Comparison of ENCODE assay signal across 8 mouse cellular contexts in the genomic region with DNA sequence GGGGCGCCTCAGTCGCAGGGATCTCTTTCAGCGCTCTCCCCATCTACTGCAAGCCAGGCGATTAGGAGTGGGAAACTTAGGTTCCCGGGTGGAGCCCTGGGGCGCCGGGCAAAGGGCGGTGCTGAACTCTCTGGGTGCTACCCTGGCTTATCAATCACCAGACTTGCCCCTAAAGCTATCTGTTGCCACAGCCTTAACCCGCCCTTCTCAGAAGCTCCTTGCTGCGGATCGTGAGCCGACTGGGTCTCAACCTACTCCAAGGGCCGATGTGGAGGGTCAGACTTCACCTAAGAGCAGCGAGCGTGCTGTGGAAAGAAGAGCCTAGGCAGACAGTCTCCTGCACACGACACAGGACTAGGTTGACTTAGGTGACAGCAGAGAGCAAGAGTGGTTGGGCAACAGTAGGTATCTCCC. TPM values are rescaled to one million over a fixed set of nuclear protein-coding genes. Genes with fewer than 3 reads are reported as not detected.
DNase-seq lines count a peak whose midpoint lies in the region; ATAC-seq and TF ChIP-seq lines count a peak whose summit lies in the region.
"Had no signal": no experiment of that assay in that cellular context is flagged by ENCODE, and none has a peak within 500 bp of the region (broad histone marks: within the 10 kb centered on the region; RNA-seq: fewer than 3 reads in every experiment).

No protein-coding gene starts in this region.

- peak overlapping the region; percentile 96 for H3K4me2 ChIP-seq in embryonic facial prominence, embryonic 13.5 days
- peak overlapping the region; percentile 94 for H3K4me2 ChIP-seq in hindbrain, embryonic 12.5 days (replicated peaks)
- H3K4me2 ChIP-seq in lung, postnatal 0 days (replicated peaks; ENCODE audit: low read depth, low read length), result peak overlapping the region; percentile 97

- ATAC-seq in embryonic facial prominence, embryonic 13.5 days (ENCODE audit: insufficient number of reproducible peaks, insufficient read depth, low FRiP score, low TSS enrichment, low read depth), result peak; percentile 18; the same call in 1 of the 2 replicates
- peak; percentile 57 for ATAC-seq in hindbrain, embryonic 12.5 days (ENCODE audit: low FRiP score)
- peak; percentile 29 for ATAC-seq in lung, postnatal 0 days

- peaks cover 29% of the 10 kb centered on the region for H3K36me3 ChIP-seq in embryonic facial prominence, embryonic 13.5 days
- peaks cover 45% of the 10 kb centered on the region for H3K36me3 ChIP-seq in hindbrain, embryonic 12.5 days
- H3K36me3 ChIP-seq in lung, postnatal 0 days (ENCODE audit: insufficient read depth, low read length), result peaks cover 14% of the 10 kb centered on the region; the same call in 1 of the 2 replicates
- H3K36me3 ChIP-seq in splenic B cell, adult 2 months (ENCODE audit: control insufficient read depth, insufficient read depth, low read length, poor library complexity, severe bottlenecking), result peaks cover 2% of the 10 kb centered on the region; the same call in 1 of the 2 replicates

- peak; percentile 52 for DNase-seq in 3T3-L1 (ENCODE audit: low read depth, low spot score)
- DNase-seq in 416B (ENCODE audit: low read depth), result peak; percentile 57
- DNase-seq in lung, postnatal 0 days (ENCODE audit: low spot score), result peak; percentile 37
- peak; percentile 31 for DNase-seq in splenic B cell, adult 2 months (ENCODE audit: low read depth, low spot score)
- DNase-seq in layer of hippocampus, postnatal 14 days (ENCODE audit: low spot score in 2 of 2), result no peak

- H3K27me3 ChIP-seq in embryonic facial prominence, embryonic 13.5 days, result no peaks in the 10 kb centered on the region
- no peaks in the 10 kb centered on the region for H3K27me3 ChIP-seq in hindbrain, embryonic 12.5 days
- no peaks in the 10 kb centered on the region for H3K27me3 ChIP-seq in lung, postnatal 0 days (replicated peaks; ENCODE audit: insufficient read depth, low read length)
- no peaks in the 10 kb centered on the region for H3K27me3 ChIP-seq in splenic B cell, adult 2 months (ENCODE audit: control insufficient read depth, insufficient read depth, low read length, poor library complexity, severe bottlenecking)

- H3K9me3 ChIP-seq in embryonic facial prominence, embryonic 13.5 days, result no peaks in the 10 kb centered on the region
- no peaks in the 10 kb centered on the region for H3K9me3 ChIP-seq in hindbrain, embryonic 12.5 days (replicated peaks)
- H3K9me3 ChIP-seq in lung, postnatal 0 days (ENCODE audit: low read length), result no peaks in the 10 kb centered on the region

- peaks cover 19% of the 10 kb centered on the region for H3K4me1 ChIP-seq in embryonic facial prominence, embryonic 13.5 days
- peaks cover 18% of the 10 kb centered on the region for H3K4me1 ChIP-seq in hindbrain, embryonic 12.5 days
- no peaks in the 10 kb centered on the region; the same call in 1 of the 2 replicates for H3K4me1 ChIP-seq in lung, postnatal 0 days (ENCODE audit: insufficient read depth, low read depth, low read length)

- under 1% methylated on average over 16 of the region's 16 CpGs for WGBS in embryonic facial prominence, embryonic 13.5 days
- WGBS in hindbrain, embryonic 12.5 days, result 0% methylated on average over 16 of the region's 16 CpGs
- WGBS in lung, postnatal 0 days, result 1% methylated on average over 16 of the region's 16 CpGs

- peak overlapping the region; percentile 84 for H3K27ac ChIP-seq in embryonic facial prominence, embryonic 13.5 days
- peak overlapping the region; percentile 76 for H3K27ac ChIP-seq in hindbrain, embryonic 12.5 days
- peak overlapping the region; percentile 69 for H3K27ac ChIP-seq in lung, postnatal 0 days (ENCODE audit: low read length)

- H3K4me3 ChIP-seq in embryonic facial prominence, embryonic 13.5 days, result peak overlapping the region; percentile 65
- H3K4me3 ChIP-seq in hindbrain, embryonic 12.5 days, result peak overlapping the region; percentile 88
- H3K4me3 ChIP-seq in lung, postnatal 0 days (ENCODE audit: low read depth, low read length), result peak overlapping the region; percentile 62

- peak overlapping the region; percentile 77 for H3K9ac ChIP-seq in embryonic facial prominence, embryonic 13.5 days
- H3K9ac ChIP-seq in hindbrain, embryonic 12.5 days, result peak overlapping the region; percentile 87
- H3K9ac ChIP-seq in lung, postnatal 0 days (replicated peaks; ENCODE audit: low read depth), result peak overlapping the region; percentile 51

- TF ChIP-seq CTCF in lung, postnatal 0 days (IDR thresholded peaks at IDR 0.05), result no peak

- TF ChIP-seq EP300 in lung, postnatal 0 days (IDR thresholded peaks at IDR 0.05), result no peak

RNA-seq across cellular contexts. Expression of a gene that starts 0.6 kb away (rescaled TPM):
- polyA plus RNA-seq in embryonic facial prominence, embryonic 13.5 days (2015; fragmentation: Nextera tagmentation; extraction: Ambion mirVana), result 40.8 and 45.6 TPM in 2 replicates
- polyA plus RNA-seq in hindbrain, embryonic 12.5 days (2016; fragmentation: Nextera tagmentation; extraction: Ambion mirVana), result 54.3 and 58.6 TPM in 2 replicates
- 29.3 and 34.6 TPM in 2 replicates for polyA plus RNA-seq in lung, postnatal 0 days (2015; fragmentation: Nextera tagmentation; extraction: Ambion mirVana)
- 10 to 100 TPM; 39.4 to 42.8 TPM for total RNA-seq in layer of hippocampus, postnatal 14 days (2021)

RNA-seq across cellular contexts. Expression of a gene that starts 11.9 kb away (rescaled TPM):
- 31.2 and 36.2 TPM in 2 replicates for polyA plus RNA-seq in embryonic facial prominence, embryonic 13.5 days (2015; fragmentation: Nextera tagmentation; extraction: Ambion mirVana)
- 39.5 and 40.7 TPM in 2 replicates for polyA plus RNA-seq in hindbrain, embryonic 12.5 days (2016; fragmentation: Nextera tagmentation; extraction: Ambion mirVana)
- 19.7 and 20.4 TPM in 2 replicates for polyA plus RNA-seq in lung, postnatal 0 days (2015; fragmentation: Nextera tagmentation; extraction: Ambion mirVana)
- total RNA-seq in layer of hippocampus, postnatal 14 days (2021), result 10 to 100 TPM; 84.9 to 86.8 TPM

RNA-seq across cellular contexts. Expression of a gene that starts 14.8 kb away (rescaled TPM):
- polyA plus RNA-seq in embryonic facial prominence, embryonic 13.5 days (2015; fragmentation: Nextera tagmentation; extraction: Ambion mirVana), result 0.38 and 1.0 TPM in 2 replicates
- 0.31 and 0.72 TPM in 2 replicates for polyA plus RNA-seq in hindbrain, embryonic 12.5 days (2016; fragmentation: Nextera tagmentation; extraction: Ambion mirVana)
- 0.62 and 1.1 TPM in 2 replicates for polyA plus RNA-seq in lung, postnatal 0 days (2015; fragmentation: Nextera tagmentation; extraction: Ambion mirVana)
- not detected for total RNA-seq in layer of hippocampus, postnatal 14 days (2021)
- total RNA-seq: heart, postnatal 36 days had no signal

RNA-seq across cellular contexts. Expression of a gene that starts 42.0 kb away (rescaled TPM):
- 3.4 and 3.7 TPM in 2 replicates for polyA plus RNA-seq in embryonic facial prominence, embryonic 13.5 days (2015; fragmentation: Nextera tagmentation; extraction: Ambion mirVana)
- polyA plus RNA-seq in hindbrain, embryonic 12.5 days (2016; fragmentation: Nextera tagmentation; extraction: Ambion mirVana), result 3.9 TPM in 2 replicates
- polyA plus RNA-seq in lung, postnatal 0 days (2015; fragmentation: Nextera tagmentation; extraction: Ambion mirVana), result 1.6 and 1.7 TPM in 2 replicates
- total RNA-seq in layer of hippocampus, postnatal 14 days (2021), result 1 to 10 TPM; 2.2 to 2.8 TPM

RNA-seq across cellular contexts. Expression of a gene that starts 46.0 kb away (rescaled TPM):
- 27.4 and 31.5 TPM in 2 replicates for polyA plus RNA-seq in embryonic facial prominence, embryonic 13.5 days (2015; fragmentation: Nextera tagmentation; extraction: Ambion mirVana)
- 21.9 and 25.0 TPM in 2 replicates for polyA plus RNA-seq in hindbrain, embryonic 12.5 days (2016; fragmentation: Nextera tagmentation; extraction: Ambion mirVana)
- 25.5 and 26.5 TPM in 2 replicates for polyA plus RNA-seq in lung, postnatal 0 days (2015; fragmentation: Nextera tagmentation; extraction: Ambion mirVana)
- total RNA-seq in layer of hippocampus, postnatal 14 days (2021), result 10 to 100 TPM; 14.7 to 17.5 TPM

Comparison
In these comparisons a context has a peak if more than half of its experiments do, and no peak if none do; other contexts are left out.
1. DNase-seq: peak in 3T3-L1 (single experiment), 416B (single experiment), lung, postnatal 0 days (single experiment) and splenic B cell, adult 2 months (single experiment); none in layer of hippocampus, postnatal 14 days (0 of 2).
2. Peak in every context shown above with its lines, with median percentiles within 50 percentile points of each other: ATAC-seq, H3K27ac ChIP-seq, H3K4me2 ChIP-seq, H3K4me3 ChIP-seq and H3K9ac ChIP-seq.